In genomic region chr8:57457152-57457551, GRCm38 (mm10) we compare ENCODE assay signal across 14 mouse cellular contexts. TPM values are rescaled to one million over a fixed set of nuclear protein-coding genes. Genes with fewer than 3 reads are reported as not detected.
A peak's percentile ranks its signal among the peaks of the same experiment; 100 is the strongest.
DNase-seq lines count a peak whose midpoint lies in the region; ATAC-seq and TF ChIP-seq lines count a peak whose summit lies in the region.
"Had no signal": no experiment of that assay in that cellular context is flagged by ENCODE, and none has a peak within 500 bp of the region (broad histone marks: within the 10 kb centered on the region; RNA-seq: fewer than 3 reads in every experiment).

No protein-coding gene starts in this region.

- WGBS in forebrain, embryonic 13.5 days, result 70% methylated on average over 6 of the region's 6 CpGs
- 88% methylated on average over 6 of the region's 6 CpGs for WGBS in forebrain, embryonic 11.5 days
- WGBS in hindbrain, postnatal 0 days, result 66% methylated on average over 6 of the region's 6 CpGs
- 87% methylated on average over 6 of the region's 6 CpGs for WGBS in hindbrain, embryonic 13.5 days

- no peaks in the 10 kb centered on the region for H3K4me1 ChIP-seq in forebrain, embryonic 13.5 days
- H3K4me1 ChIP-seq in forebrain, embryonic 11.5 days (replicated peaks; ENCODE audit: control insufficient read depth, insufficient read depth, low read length), result no peaks in the 10 kb centered on the region
- H3K4me1 ChIP-seq in hindbrain, postnatal 0 days (ENCODE audit: insufficient read depth, low read length), result no peaks in the 10 kb centered on the region
- no peaks in the 10 kb centered on the region for H3K4me1 ChIP-seq in hindbrain, embryonic 13.5 days (replicated peaks)
- H3K4me1 ChIP-seq: embryonic facial prominence, embryonic 12.5 days; intestine, embryonic 15.5 days; liver, embryonic 15.5 days had no signal

- no peak overlapping the region for H3K4me2 ChIP-seq in forebrain, embryonic 13.5 days
- no peak overlapping the region for H3K4me2 ChIP-seq in forebrain, embryonic 11.5 days (ENCODE audit: low read depth, low read length, severe bottlenecking)
- peak overlapping the region; percentile 41 for H3K4me2 ChIP-seq in hindbrain, postnatal 0 days (ENCODE audit: low read depth, low read length)
- no peak overlapping the region for H3K4me2 ChIP-seq in hindbrain, embryonic 13.5 days
- H3K4me2 ChIP-seq: embryonic facial prominence, embryonic 12.5 days; intestine, embryonic 15.5 days; liver, embryonic 15.5 days had no signal

- H3K9ac ChIP-seq in forebrain, embryonic 13.5 days, result no peak overlapping the region
- H3K9ac ChIP-seq in forebrain, embryonic 11.5 days (ENCODE audit: low read length), result no peak overlapping the region
- H3K9ac ChIP-seq in hindbrain, postnatal 0 days (replicated peaks; ENCODE audit: low read length), result no peak overlapping the region
- no peak overlapping the region for H3K9ac ChIP-seq in hindbrain, embryonic 13.5 days
- H3K9ac ChIP-seq: embryonic facial prominence, embryonic 12.5 days; intestine, embryonic 15.5 days; liver, embryonic 15.5 days had no signal

- no peaks in the 10 kb centered on the region for H3K36me3 ChIP-seq in forebrain, embryonic 13.5 days (ENCODE audit: poor library complexity, severe bottlenecking)
- H3K36me3 ChIP-seq in forebrain, embryonic 11.5 days (ENCODE audit: control insufficient read depth, insufficient read depth, low read length), result no peaks in the 10 kb centered on the region
- H3K36me3 ChIP-seq in hindbrain, postnatal 0 days (ENCODE audit: insufficient read depth, low read length), result no peaks in the 10 kb centered on the region
- no peaks in the 10 kb centered on the region for H3K36me3 ChIP-seq in hindbrain, embryonic 13.5 days
- H3K36me3 ChIP-seq: embryonic facial prominence, embryonic 12.5 days; intestine, embryonic 15.5 days; liver, embryonic 15.5 days had no signal

- no peaks in the 10 kb centered on the region for H3K27me3 ChIP-seq in forebrain, embryonic 13.5 days
- no peaks in the 10 kb centered on the region for H3K27me3 ChIP-seq in forebrain, embryonic 11.5 days (ENCODE audit: control insufficient read depth, insufficient read depth, low read length)
- H3K27me3 ChIP-seq in hindbrain, postnatal 0 days (ENCODE audit: insufficient read depth, low read length), result no peaks in the 10 kb centered on the region
- H3K27me3 ChIP-seq in hindbrain, embryonic 13.5 days, result no peaks in the 10 kb centered on the region
- H3K27me3 ChIP-seq: embryonic facial prominence, embryonic 12.5 days; intestine, embryonic 15.5 days; liver, embryonic 15.5 days; megakaryocyte, embryonic 14.5 days had no signal

- no peak overlapping the region for H3K27ac ChIP-seq in forebrain, embryonic 13.5 days
- H3K27ac ChIP-seq in forebrain, embryonic 11.5 days (ENCODE audit: low read depth, low read length), result no peak overlapping the region
- peak overlapping the region; percentile 64 for H3K27ac ChIP-seq in hindbrain, postnatal 0 days
- no peak overlapping the region for H3K27ac ChIP-seq in hindbrain, embryonic 13.5 days
- H3K27ac ChIP-seq: embryonic facial prominence, embryonic 12.5 days; intestine, embryonic 15.5 days; liver, embryonic 15.5 days had no signal

- no peaks in the 10 kb centered on the region for H3K9me3 ChIP-seq in forebrain, embryonic 13.5 days (replicated peaks)
- no peaks in the 10 kb centered on the region for H3K9me3 ChIP-seq in forebrain, embryonic 11.5 days (ENCODE audit: control insufficient read depth, low read length)
- H3K9me3 ChIP-seq in hindbrain, postnatal 0 days (ENCODE audit: low read length), result no peaks in the 10 kb centered on the region
- no peaks in the 10 kb centered on the region for H3K9me3 ChIP-seq in hindbrain, embryonic 13.5 days
- H3K9me3 ChIP-seq: embryonic facial prominence, embryonic 12.5 days; intestine, embryonic 15.5 days; liver, embryonic 15.5 days; megakaryocyte, embryonic 14.5 days had no signal

- peak; percentile 55; the same call in 1 of the 2 replicates for ATAC-seq in forebrain, embryonic 13.5 days
- no peak for ATAC-seq in forebrain, embryonic 11.5 days (replicated peaks; ENCODE audit: low FRiP score)
- peak; percentile 61; the same call in 1 of the 2 replicates for ATAC-seq in hindbrain, postnatal 0 days
- no peak for ATAC-seq in hindbrain, embryonic 13.5 days (ENCODE audit: low FRiP score)
- ATAC-seq: intestine, embryonic 15.5 days had no signal

- no peak for DNase-seq in forebrain, embryonic 11.5 days (ENCODE audit: low spot score)
- peak; percentile 52 for DNase-seq in hindbrain, postnatal 0 days (ENCODE audit: low spot score)
- peak; percentile 7 to 15 for DNase-seq in right cerebral cortex, adult 2 months (ENCODE audit: low spot score in 2 of 2)
- no peak for DNase-seq in right cerebral cortex, postnatal 14 days
- DNase-seq in urinary bladder, postnatal 36 days (ENCODE audit: low spot score in 2 of 2), result no peak
- DNase-seq in kidney, postnatal 4 days, result no peak
- DNase-seq: cerebellum, postnatal 10 days; gastrocnemius, postnatal 10 days had no signal

- TF ChIP-seq CTCF in hindbrain, postnatal 0 days (IDR thresholded peaks at IDR 0.05; ENCODE audit: low read depth), result no peak

- no peak overlapping the region for H3K4me3 ChIP-seq in forebrain, embryonic 13.5 days
- no peak overlapping the region for H3K4me3 ChIP-seq in forebrain, embryonic 11.5 days (ENCODE audit: low read depth, low read length)
- H3K4me3 ChIP-seq in hindbrain, postnatal 0 days (ENCODE audit: low read length), result peak overlapping the region; percentile 18
- no peak overlapping the region for H3K4me3 ChIP-seq in hindbrain, embryonic 13.5 days
- H3K4me3 ChIP-seq: embryonic facial prominence, embryonic 12.5 days; intestine, embryonic 15.5 days; liver, embryonic 15.5 days; megakaryocyte, embryonic 14.5 days had no signal

RNA-seq across cellular contexts. Expression of gene Scrg1, which starts 1.4 kb away (rescaled TPM):
- polyA plus RNA-seq in forebrain, embryonic 13.5 days (2015; fragmentation: Nextera tagmentation; extraction: Ambion mirVana), result 0.89 and 0.92 TPM in 2 replicates
- polyA plus RNA-seq in forebrain, embryonic 11.5 days (2014; fragmentation: Nextera tagmentation; extraction: Ambion mirVana), result not detected in 2 replicates
- 13.5 and 15.8 TPM in 2 replicates for total RNA-seq in hindbrain, postnatal 0 days (2014; rRNA removed)
- polyA plus RNA-seq in hindbrain, postnatal 0 days (2015; fragmentation: Nextera tagmentation; extraction: Ambion mirVana), result 49.8 and 63.2 TPM in 2 replicates
- 1.4 and 2.4 TPM in 2 replicates for polyA plus RNA-seq in hindbrain, embryonic 13.5 days (2015; fragmentation: Nextera tagmentation; extraction: Ambion mirVana)
- total RNA-seq: gastrocnemius, postnatal 10 days had no signal

RNA-seq across cellular contexts. Expression of gene Sap30, which starts 30.5 kb away (rescaled TPM):
- 96.4 and 106 TPM in 2 replicates for polyA plus RNA-seq in forebrain, embryonic 13.5 days (2015; fragmentation: Nextera tagmentation; extraction: Ambion mirVana)
- polyA plus RNA-seq in forebrain, embryonic 11.5 days (2014; fragmentation: Nextera tagmentation; extraction: Ambion mirVana), result 131 and 140 TPM in 2 replicates
- 22.1 and 26.1 TPM in 2 replicates for total RNA-seq in hindbrain, postnatal 0 days (2014; rRNA removed)
- polyA plus RNA-seq in hindbrain, postnatal 0 days (2015; fragmentation: Nextera tagmentation; extraction: Ambion mirVana), result 20.8 and 22.0 TPM in 2 replicates
- polyA plus RNA-seq in hindbrain, embryonic 13.5 days (2015; fragmentation: Nextera tagmentation; extraction: Ambion mirVana), result 46.1 and 48.1 TPM in 2 replicates

RNA-seq across cellular contexts. Expression of gene Hmgb2, which starts 54.6 kb away (rescaled TPM):
- 482 and 552 TPM in 2 replicates for polyA plus RNA-seq in forebrain, embryonic 13.5 days (2015; fragmentation: Nextera tagmentation; extraction: Ambion mirVana)
- 626 and 749 TPM in 2 replicates for polyA plus RNA-seq in forebrain, embryonic 11.5 days (2014; fragmentation: Nextera tagmentation; extraction: Ambion mirVana)
- total RNA-seq in hindbrain, postnatal 0 days (2014; rRNA removed), result 14.6 and 14.8 TPM in 2 replicates
- 140 and 154 TPM in 2 replicates for polyA plus RNA-seq in hindbrain, postnatal 0 days (2015; fragmentation: Nextera tagmentation; extraction: Ambion mirVana)
- polyA plus RNA-seq in hindbrain, embryonic 13.5 days (2015; fragmentation: Nextera tagmentation; extraction: Ambion mirVana), result 115 and 140 TPM in 2 replicates

Comparison
In these comparisons a context has a peak if more than half of its experiments do, and no peak if none do; other contexts are left out.
1. ATAC-seq: peak in forebrain, embryonic 13.5 days (single experiment) and hindbrain, postnatal 0 days (single experiment); none in forebrain, embryonic 11.5 days (single experiment) and hindbrain, embryonic 13.5 days (single experiment).
2. DNase-seq: peak in hindbrain, postnatal 0 days (single experiment) and right cerebral cortex, adult 2 months (2 of 2); none in forebrain, embryonic 11.5 days (single experiment), right cerebral cortex, postnatal 14 days (single experiment), urinary bladder, postnatal 36 days (0 of 2) and kidney, postnatal 4 days (0 of 2).
3. RNA of gene Scrg1, which starts 1.4 kb away (polyA plus RNA-seq): 49.8 to 63.2 TPM in hindbrain, postnatal 0 days; 1.4 to 2.4 TPM in hindbrain, embryonic 13.5 days, 0.89 to 0.92 TPM in forebrain, embryonic 13.5 days and not detected in forebrain, embryonic 11.5 days; every median in the first group is over 10 times any median in the second.